Mouse (Mus musculus): ENCODE measurements around the gene Olfr74. TPM values are rescaled to one million over a fixed set of nuclear protein-coding genes. Genes with fewer than 3 reads are reported as not detected.
"Not testable (repeated sequence)": the region's sequence is repeated elsewhere in the genome, so short reads cannot be mapped to it uniquely, and the experiment has no call there.

Olfr74 gene
- not detected in 2 replicates for polyA plus RNA-seq (2015; fragmentation: Nextera tagmentation; extraction: Ambion mirVana)

DNA sequence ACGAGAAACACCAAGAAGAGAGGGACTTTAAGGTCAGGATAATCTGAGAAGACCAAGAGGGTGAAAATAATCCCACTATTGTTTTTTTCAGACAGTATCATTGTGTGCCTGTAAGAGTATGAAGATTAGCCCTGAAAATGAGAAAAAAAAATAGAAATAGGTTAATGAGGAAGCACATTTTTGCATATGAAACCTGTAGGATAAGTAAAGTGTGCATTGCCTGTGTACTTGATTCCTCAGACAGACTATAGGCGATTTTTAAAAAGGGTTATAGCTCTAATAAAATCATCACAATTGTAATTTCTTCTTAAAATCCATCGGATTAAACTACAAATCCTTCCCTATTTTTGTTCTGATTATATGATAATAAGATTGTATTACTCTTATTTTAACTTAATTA lies at the start of gene Olfr74:
TSS of gene Olfr74 (minus strand) at position 101 of the 400 bp plus-strand sequence.
- 79% methylated on average over 3 of the region's 3 CpGs for WGBS
- Histone ChIP-seq H3K4me3 (no peak within 1 kb of the TSS), H3K9me3 (no peaks in the 10 kb centered on the region), H3K4me1 (replicated peaks) (no peaks in the 10 kb centered on the region), H3K27me3 (no peaks in the 10 kb centered on the region), H3K9ac (no peak within 1 kb of the TSS), H3K4me2 (no peak within 1 kb of the TSS), H3K36me3 (no peaks in the 10 kb centered on the region), H3K27ac (no peak within 1 kb of the TSS)
- ATAC-seq (ENCODE audit: low FRiP score): no peak

DNA sequence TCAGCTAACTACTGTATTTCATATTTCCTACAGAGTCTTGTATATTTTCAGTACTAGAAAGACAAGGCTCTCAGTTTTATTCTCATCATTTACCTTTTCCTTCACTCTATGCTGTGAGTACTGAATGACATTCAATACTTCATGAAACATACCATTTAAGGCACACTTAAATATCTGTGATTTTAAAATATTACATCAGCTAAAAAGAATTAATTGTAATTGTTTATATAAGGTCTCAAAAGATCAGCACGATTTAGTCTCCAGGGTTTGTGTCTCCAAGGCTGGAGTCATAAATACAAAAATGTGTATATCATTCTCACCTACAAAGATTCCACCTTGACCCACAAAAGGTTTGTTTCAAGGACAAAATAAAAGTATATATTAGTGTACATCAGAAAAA lies 48.0 kb upstream of the Olfr74 start, which contains the start of gene Olfr1161:
TSS of gene Olfr1161 (plus strand) at position 301 of the 400 bp plus-strand sequence.
- not testable (repeated sequence) for H3K4me3 ChIP-seq; H3K9ac ChIP-seq; H3K4me1 ChIP-seq (replicated peaks); ATAC-seq (ENCODE audit: low FRiP score); H3K27me3 ChIP-seq; H3K36me3 ChIP-seq; H3K4me2 ChIP-seq; H3K27ac ChIP-seq; H3K9me3 ChIP-seq
- WGBS: 81% methylated on average over 1 of the region's 1 CpGs

DNA sequence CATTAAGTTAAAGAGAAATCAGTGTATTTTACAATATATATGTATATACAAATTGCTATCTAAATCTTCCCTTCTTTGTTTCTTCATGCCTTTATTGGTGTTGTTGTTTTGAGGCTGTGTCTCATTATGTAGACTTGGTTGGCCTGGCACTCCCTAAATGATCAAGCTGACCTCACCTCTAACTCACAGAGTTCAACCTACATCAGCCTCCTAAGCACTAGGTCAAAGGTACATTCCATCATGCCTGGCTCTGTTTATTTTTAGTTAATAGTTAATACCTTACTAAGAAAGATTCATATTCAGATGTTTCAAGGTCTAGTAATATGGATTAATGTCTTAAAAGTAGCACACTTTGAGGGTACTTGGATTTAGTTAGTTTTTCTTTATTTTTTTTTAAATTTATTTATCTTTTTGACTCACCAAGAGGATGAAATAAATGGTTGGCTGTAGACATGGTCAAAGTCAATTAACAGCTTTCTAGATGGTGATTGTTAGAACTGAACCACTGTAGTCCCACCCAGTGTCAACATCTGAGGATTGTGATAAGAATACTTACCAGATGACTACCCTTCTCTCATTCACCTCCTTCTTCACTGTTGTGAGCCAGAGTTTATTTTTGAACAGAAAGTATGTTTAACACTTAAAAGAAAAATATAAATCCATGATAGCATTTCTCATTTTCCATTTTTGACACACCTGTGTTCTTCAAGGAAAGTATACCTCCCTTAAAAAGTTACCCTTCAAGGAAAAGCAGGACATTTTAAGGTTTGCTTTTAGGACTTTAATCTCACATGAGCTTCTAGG lies 33.3 kb upstream of the Olfr74 start, which contains the start of gene Olfr1160:
TSS of gene Olfr1160 (minus strand) at position 754 of the 804 bp plus-strand sequence.
- ATAC-seq (ENCODE audit: low FRiP score): no peak
- H3K4me1 ChIP-seq (replicated peaks): no peaks in the 10 kb centered on the region
- H3K4me2 ChIP-seq: no peak within 1 kb of the TSS
- no peak within 1 kb of the TSS for H3K27ac ChIP-seq
- H3K27me3 ChIP-seq: no peaks in the 10 kb centered on the region
- no peaks in the 10 kb centered on the region for H3K9me3 ChIP-seq
- no peak within 1 kb of the TSS for H3K4me3 ChIP-seq
- H3K9ac ChIP-seq: no peak within 1 kb of the TSS
- no peaks in the 10 kb centered on the region for H3K36me3 ChIP-seq

DNA sequence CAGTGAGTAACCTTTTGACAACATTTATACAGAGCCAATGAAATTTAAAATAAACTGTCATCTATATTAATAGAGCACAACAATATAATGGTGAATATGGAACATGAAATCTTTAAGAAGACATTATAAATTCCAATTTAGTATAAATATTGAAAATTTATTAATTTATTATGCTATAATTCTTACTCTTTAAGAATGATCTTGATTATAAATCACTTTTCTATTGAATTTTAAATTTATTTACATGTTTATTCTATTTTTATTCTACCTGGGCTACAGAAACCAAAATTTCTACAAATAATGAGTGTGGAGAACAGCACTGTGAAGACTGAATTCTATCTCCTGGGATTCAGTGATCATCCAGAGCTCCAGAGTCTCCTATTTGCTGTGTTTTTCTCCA lies 15.3 kb upstream of the Olfr74 start, which contains the start of gene Olfr1158:
TSS of gene Olfr1158 (plus strand) at position 301 of the 400 bp plus-strand sequence.
- Histone ChIP-seq H3K4me3 (no peak within 1 kb of the TSS), H3K9ac (no peak within 1 kb of the TSS), H3K27me3 (no peaks in the 10 kb centered on the region), H3K9me3 (no peaks in the 10 kb centered on the region), H3K4me2 (no peak within 1 kb of the TSS), H3K4me1 (replicated peaks) (no peaks in the 10 kb centered on the region), H3K27ac (no peak within 1 kb of the TSS), H3K36me3 (no peaks in the 10 kb centered on the region)
- no peak for ATAC-seq (ENCODE audit: low FRiP score)

DNA sequence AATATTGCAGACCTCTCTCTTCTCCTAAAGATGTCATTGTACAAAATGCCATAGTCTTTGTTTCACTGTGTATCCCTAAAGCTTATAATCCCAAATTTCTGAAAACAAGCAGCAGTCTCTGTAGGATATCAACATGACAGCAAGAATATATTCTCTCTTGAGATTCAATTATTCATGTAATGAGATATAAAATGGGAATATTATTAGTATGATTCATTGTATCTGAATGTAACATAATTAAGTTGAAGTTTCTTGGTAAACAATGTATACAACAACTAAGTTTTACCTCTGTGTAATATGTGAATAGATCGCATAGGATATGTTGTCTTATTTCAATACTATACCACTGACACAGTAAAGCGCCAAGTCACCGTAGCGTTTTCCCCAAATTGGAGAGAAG lies 6.3 kb downstream of the Olfr74 start, which contains the start of gene Olfr1157:
TSS of gene Olfr1157 (minus strand) at position 101 of the 400 bp plus-strand sequence.
- no peaks in the 10 kb centered on the region for H3K9me3 ChIP-seq
- H3K4me1 ChIP-seq (replicated peaks): no peaks in the 10 kb centered on the region
- H3K4me3 ChIP-seq: no peak within 1 kb of the TSS
- WGBS: 95% methylated on average over 4 of the region's 4 CpGs
- H3K9ac ChIP-seq: no peak within 1 kb of the TSS
- no peaks in the 10 kb centered on the region for H3K27me3 ChIP-seq
- no peak within 1 kb of the TSS for H3K4me2 ChIP-seq
- no peak for ATAC-seq (ENCODE audit: low FRiP score)
- H3K36me3 ChIP-seq: no peaks in the 10 kb centered on the region
- no peak within 1 kb of the TSS for H3K27ac ChIP-seq

GRCm38 (mm10) chr2:87953000-87953399 lies 21.5 kb downstream of the Olfr74 start, which contains the start of gene Olfr1156:
Olfr1156 (minus strand) TSS chr2:87953100.
- Histone ChIP-seq H3K27me3 (no peaks in the 10 kb centered on the region), H3K4me3 (no peak within 1 kb of the TSS), H3K9me3 (no peaks in the 10 kb centered on the region), H3K4me1 (replicated peaks) (no peaks in the 10 kb centered on the region), H3K36me3 (no peaks in the 10 kb centered on the region), H3K4me2 (no peak within 1 kb of the TSS), H3K9ac (no peak within 1 kb of the TSS), H3K27ac (no peak within 1 kb of the TSS)
- no peak for ATAC-seq (ENCODE audit: low FRiP score)

GRCm38 (mm10) chr2:87945037-87945436 lies 29.4 kb downstream of the Olfr74 start, which contains the start of gene Olfr1155:
Olfr1155 (minus strand) TSS chr2:87945137.
- no peak within 1 kb of the TSS for H3K4me3 ChIP-seq
- no peaks in the 10 kb centered on the region for H3K4me1 ChIP-seq (replicated peaks)
- ATAC-seq (ENCODE audit: low FRiP score): no peak
- H3K9ac ChIP-seq: no peak within 1 kb of the TSS
- no peak within 1 kb of the TSS for H3K27ac ChIP-seq
- 97% methylated on average over 1 of the region's 1 CpGs for WGBS
- no peak within 1 kb of the TSS for H3K4me2 ChIP-seq
- H3K9me3 ChIP-seq: no peaks in the 10 kb centered on the region
- H3K36me3 ChIP-seq: no peaks in the 10 kb centered on the region
- no peaks in the 10 kb centered on the region for H3K27me3 ChIP-seq

Other genes with a start within 250 kb of the Olfr74 start
- not detected in 2 replicates for gene Olfr1138, start 234.7 kb downstream of the Olfr74 start, polyA plus RNA-seq (2015; fragmentation: Nextera tagmentation; extraction: Ambion mirVana)
- not detected in 2 replicates for gene Olfr1140, start 230.9 kb downstream of the Olfr74 start, polyA plus RNA-seq (2015; fragmentation: Nextera tagmentation; extraction: Ambion mirVana)
- not detected in 2 replicates for gene Olfr1141, start 220.7 kb downstream of the Olfr74 start, polyA plus RNA-seq (2015; fragmentation: Nextera tagmentation; extraction: Ambion mirVana)
- not detected in 2 replicates for gene Olfr152, start 195.2 kb downstream of the Olfr74 start, polyA plus RNA-seq (2015; fragmentation: Nextera tagmentation; extraction: Ambion mirVana)
- not detected in 2 replicates for gene Olfr1143, start 174.1 kb downstream of the Olfr74 start, polyA plus RNA-seq (2015; fragmentation: Nextera tagmentation; extraction: Ambion mirVana)
- gene Olfr1145, start 164.8 kb downstream of the Olfr74 start, polyA plus RNA-seq (2015; fragmentation: Nextera tagmentation; extraction: Ambion mirVana): not detected in 2 replicates
- not detected in 2 replicates for gene Olfr1148, start 144.1 kb downstream of the Olfr74 start, polyA plus RNA-seq (2015; fragmentation: Nextera tagmentation; extraction: Ambion mirVana)
- gene Olfr1150-ps1, start 130.7 kb downstream of the Olfr74 start, polyA plus RNA-seq (2015; fragmentation: Nextera tagmentation; extraction: Ambion mirVana): not detected in 2 replicates
- gene Olfr1151, start 118.8 kb downstream of the Olfr74 start, polyA plus RNA-seq (2015; fragmentation: Nextera tagmentation; extraction: Ambion mirVana): not detected in 2 replicates
- gene Olfr1152, start 108.2 kb downstream of the Olfr74 start, polyA plus RNA-seq (2015; fragmentation: Nextera tagmentation; extraction: Ambion mirVana): not detected in 2 replicates
- gene Olfr1153, start 79.7 kb downstream of the Olfr74 start, polyA plus RNA-seq (2015; fragmentation: Nextera tagmentation; extraction: Ambion mirVana): not detected in 2 replicates
- not detected in 2 replicates for gene Olfr1154, start 69.5 kb downstream of the Olfr74 start, polyA plus RNA-seq (2015; fragmentation: Nextera tagmentation; extraction: Ambion mirVana)
- not detected in 2 replicates for gene Olfr1155, start 29.5 kb downstream of the Olfr74 start, polyA plus RNA-seq (2015; fragmentation: Nextera tagmentation; extraction: Ambion mirVana)
- not detected in 2 replicates for gene Olfr1156, start 21.6 kb downstream of the Olfr74 start, polyA plus RNA-seq (2015; fragmentation: Nextera tagmentation; extraction: Ambion mirVana)
- not detected in 2 replicates for gene Olfr1157, start 6.4 kb downstream of the Olfr74 start, polyA plus RNA-seq (2015; fragmentation: Nextera tagmentation; extraction: Ambion mirVana)
- gene Olfr1158, start 15.4 kb upstream of the Olfr74 start, polyA plus RNA-seq (2015; fragmentation: Nextera tagmentation; extraction: Ambion mirVana): not detected in 2 replicates
- gene Olfr1160, start 33.6 kb upstream of the Olfr74 start, polyA plus RNA-seq (2015; fragmentation: Nextera tagmentation; extraction: Ambion mirVana): not detected in 2 replicates
- gene Olfr1161, start 48.1 kb upstream of the Olfr74 start, polyA plus RNA-seq (2015; fragmentation: Nextera tagmentation; extraction: Ambion mirVana): not detected in 2 replicates
- not detected in 2 replicates for gene Olfr73, start 63.0 kb upstream of the Olfr74 start, polyA plus RNA-seq (2015; fragmentation: Nextera tagmentation; extraction: Ambion mirVana)
- gene Olfr1162, start 76.5 kb upstream of the Olfr74 start, polyA plus RNA-seq (2015; fragmentation: Nextera tagmentation; extraction: Ambion mirVana): not detected in 2 replicates
- gene Olfr1163, start 97.2 kb upstream of the Olfr74 start, polyA plus RNA-seq (2015; fragmentation: Nextera tagmentation; extraction: Ambion mirVana): not detected in 2 replicates
- not detected in 2 replicates for gene Olfr1164, start 119.3 kb upstream of the Olfr74 start, polyA plus RNA-seq (2015; fragmentation: Nextera tagmentation; extraction: Ambion mirVana)
- not detected in 2 replicates for gene Olfr1166, start 153.6 kb upstream of the Olfr74 start, polyA plus RNA-seq (2015; fragmentation: Nextera tagmentation; extraction: Ambion mirVana)
- gene Olfr1167, start 180.5 kb upstream of the Olfr74 start, polyA plus RNA-seq (2015; fragmentation: Nextera tagmentation; extraction: Ambion mirVana): not detected in 2 replicates
- not detected in 2 replicates for gene Olfr1168, start 207.2 kb upstream of the Olfr74 start, polyA plus RNA-seq (2015; fragmentation: Nextera tagmentation; extraction: Ambion mirVana)

Measured in hindbrain, embryonic 13.5 days (tissue).